Mouse (Mus musculus) liver, embryonic 14.5 days (tissue): ENCODE results near the gene Myom1.

Experiments used
- CTCF ChIP-seq: IDR thresholded peaks from 2 replicates; pipeline ENCODE4 v1.5.1; 2016; ENCODE audit warnings: antibody characterized with exemption, low read depth, control low read depth
- EP300 ChIP-seq: IDR thresholded peaks from 2 replicates; pipeline ENCODE4 v1.6.1; 2016; ENCODE audit warnings: antibody characterized with exemption, low read depth

GRCm38 (mm10) chr17:71062870-71063602 lies 60.6 kb downstream of the Myom1 start:
- TF ChIP-seq CTCF (no peak), EP300 (no peak)
